Mouse (Mus musculus) thymus, adult 2 months (tissue): ENCODE data around the gene Mtfr1l.
"Not testable (repeated sequence)": the region's sequence is repeated elsewhere in the genome, so short reads cannot be mapped to it uniquely, and the experiment has no call there.

ENCODE experiments used
- CTCF ChIP-seq: fragments of 200-500 bp; IDR thresholded peaks from 2 replicates; pipeline ENCODE4 v1.5.1; 2012; ENCODE audit warnings: mild to moderate bottlenecking, control low read depth, low read length, moderate library complexity, borderline replicate concordance; ENCODE audit not compliant: control insufficient read depth, poor library complexity, insufficient read depth; ENCODE audit errors: extremely low read depth
- POLR2A ChIP-seq: fragments of 200-500 bp; IDR thresholded peaks from 2 replicates; pipeline ENCODE4 v1.6.1; 2012; ENCODE audit warnings: mild to moderate bottlenecking, low read length, control low read depth, moderate library complexity; ENCODE audit not compliant: control insufficient read depth, poor library complexity, insufficient read depth; ENCODE audit errors: extremely low read depth

GRCm38 (mm10) chr4:134494161-134494560 lies 41.0 kb downstream of the Mtfr1l start:
- not testable (repeated sequence) for TF ChIP-seq CTCF, POLR2A
